Mouse (Mus musculus) forebrain, embryonic 14.5 days (tissue): ENCODE results near the gene Taar3. TPM values are rescaled to one million over a fixed set of nuclear protein-coding genes. Genes with fewer than 3 reads are reported as not detected.

ENCODE experiments used
- ATAC-seq: fragments of 200-750 bp; cut with Nextera tagmentation; 2 replicates; pipeline ENCODE4 v1.8.0; 2017; ENCODE audit warnings: mild to moderate bottlenecking, moderate library complexity
- DNase-seq: peaks from one replicate; pipeline ENCODE4 v3.0.0-alpha.2; 2015; ENCODE audit warnings: low spot score
- H3K27ac ChIP-seq: fragments of 300-500 bp; sonication (generic); 2 replicates; pipeline ENCODE4 v1.5.1; 2014; ENCODE audit warnings: low read depth, mild to moderate bottlenecking, control low read depth, low read length, moderate library complexity
- H3K27me3 ChIP-seq: fragments of 300-500 bp; sonication (generic); replicated peaks from 2 replicates; pipeline ENCODE4 v1.6.1; 2014; ENCODE audit warnings: low read length, control low read depth, mixed read lengths; ENCODE audit not compliant: control insufficient read depth, insufficient read depth
- H3K36me3 ChIP-seq: fragments of 300-500 bp; sonication (generic); 2 replicates; pipeline ENCODE4 v1.6.1; 2014; ENCODE audit warnings: low read length, control low read depth; ENCODE audit not compliant: control insufficient read depth, insufficient read depth
- H3K4me1 ChIP-seq: fragments of 300-500 bp; sonication (generic); 2 replicates; pipeline ENCODE4 v1.6.1; 2014; ENCODE audit warnings: antibody characterized with exemption, low read length, control low read depth; ENCODE audit not compliant: control insufficient read depth, insufficient read depth
- H3K4me2 ChIP-seq: fragments of 300-500 bp; sonication (generic); 2 replicates; pipeline ENCODE4 v1.6.1; 2014; ENCODE audit warnings: mild to moderate bottlenecking, control low read depth, low read length
- H3K4me3 ChIP-seq: fragments of 300-500 bp; sonication (generic); 2 replicates; pipeline ENCODE4 v1.5.1; 2014; ENCODE audit warnings: low read depth, low read length, control low read depth
- H3K9ac ChIP-seq: fragments of 300-500 bp; sonication (generic); 2 replicates; pipeline ENCODE4 v1.6.1; 2014; ENCODE audit warnings: mild to moderate bottlenecking, low read length, control low read depth, moderate library complexity
- H3K9me3 ChIP-seq: fragments of 300-500 bp; sonication (generic); replicated peaks from 2 replicates; pipeline ENCODE4 v1.6.1; 2016; ENCODE audit warnings: low read length, control low read depth, mixed read lengths; ENCODE audit not compliant: control insufficient read depth
- WGBS: fragments of 180-500 bp; shearing (Covaris S2); extraction: QIAGEN DNeasy Blood & Tissue Kit; methylation state at CpG from one replicate; pipeline ENCODE4 v1.1.7; 2014; 5-methylcytosine and 5-hydroxymethylcytosine counted together
- polyA plus RNA-seq: library from polyadenylated mRNA; unstranded; fragments of >200 nt; fragmentation: Nextera tagmentation; extraction: Ambion mirVana; gene quantifications from 2 replicates; pipeline ENCODE4 v1.2.1, GENCODE M21; 2014

The Taar3 gene
- not detected in 2 replicates for polyA plus RNA-seq

DNA sequence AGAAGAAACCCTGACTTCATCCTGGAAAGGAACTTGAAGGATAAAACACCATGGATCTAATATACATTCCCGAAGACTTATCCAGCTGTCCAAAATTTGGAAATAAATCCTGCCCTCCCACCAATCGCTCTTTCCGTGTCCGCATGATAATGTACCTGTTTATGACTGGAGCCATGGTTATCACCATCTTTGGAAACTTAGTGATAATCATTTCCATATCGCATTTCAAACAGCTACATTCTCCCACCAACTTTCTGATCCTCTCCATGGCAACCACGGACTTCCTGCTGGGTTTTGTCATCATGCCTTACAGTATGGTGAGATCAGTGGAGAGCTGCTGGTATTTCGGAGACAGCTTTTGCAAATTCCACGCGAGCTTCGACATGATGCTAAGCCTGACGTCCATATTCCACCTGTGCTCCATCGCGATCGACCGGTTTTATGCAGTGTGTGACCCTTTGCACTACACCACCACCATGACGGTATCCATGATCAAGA, at the start of gene Taar3:
Gene Taar3 (plus strand): TSS at position 51 of the 498 bp plus-strand sequence.
- no peak for ATAC-seq
- H3K9ac ChIP-seq, result no peak within 1 kb of the TSS
- no peak within 1 kb of the TSS for H3K4me3 ChIP-seq
- no peaks in the 10 kb centered on the region for H3K27me3 ChIP-seq
- H3K4me2 ChIP-seq, result no peak within 1 kb of the TSS
- 86% methylated on average over 16 of the region's 16 CpGs for WGBS
- H3K36me3 ChIP-seq, result no peaks in the 10 kb centered on the region
- DNase-seq, result no peak
- H3K27ac ChIP-seq, result no peak within 1 kb of the TSS
- H3K4me1 ChIP-seq, result no peaks in the 10 kb centered on the region
- no peaks in the 10 kb centered on the region for H3K9me3 ChIP-seq

DNA sequence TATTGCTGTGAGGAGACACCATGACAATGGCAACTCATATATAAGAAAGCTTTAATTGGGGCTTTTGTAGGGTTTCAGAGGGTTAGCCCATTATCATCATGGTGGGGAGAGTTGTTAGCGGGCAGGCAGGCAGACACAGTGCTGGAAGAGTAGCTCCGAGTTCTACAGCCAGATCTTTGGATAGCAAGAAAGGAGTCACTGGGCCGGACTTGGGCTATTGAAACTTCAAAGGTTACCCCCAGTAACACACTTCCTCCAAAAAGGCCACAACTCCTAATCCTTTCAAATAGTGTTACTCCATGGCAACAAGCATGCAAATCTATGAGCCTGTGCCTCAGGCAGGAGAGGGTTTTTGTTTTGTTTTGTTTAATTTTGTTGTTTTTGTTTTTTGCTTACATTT, 48.2 kb upstream of the Taar3 start:
- Histone ChIP-seq H3K9me3 (no peaks in the 10 kb centered on the region), H3K4me3 (no peak overlapping the region), H3K27me3 (no peaks in the 10 kb centered on the region), H3K4me1 (no peaks in the 10 kb centered on the region), H3K4me2 (no peak overlapping the region), H3K9ac (no peak overlapping the region), H3K27ac (no peak overlapping the region), H3K36me3 (no peaks in the 10 kb centered on the region)
- peak; percentile 9 for DNase-seq
- 7% methylated on average over 3 of the region's 3 CpGs for WGBS
- ATAC-seq, result peak; percentile 40; the same call in 1 of the 2 replicates

DNA sequence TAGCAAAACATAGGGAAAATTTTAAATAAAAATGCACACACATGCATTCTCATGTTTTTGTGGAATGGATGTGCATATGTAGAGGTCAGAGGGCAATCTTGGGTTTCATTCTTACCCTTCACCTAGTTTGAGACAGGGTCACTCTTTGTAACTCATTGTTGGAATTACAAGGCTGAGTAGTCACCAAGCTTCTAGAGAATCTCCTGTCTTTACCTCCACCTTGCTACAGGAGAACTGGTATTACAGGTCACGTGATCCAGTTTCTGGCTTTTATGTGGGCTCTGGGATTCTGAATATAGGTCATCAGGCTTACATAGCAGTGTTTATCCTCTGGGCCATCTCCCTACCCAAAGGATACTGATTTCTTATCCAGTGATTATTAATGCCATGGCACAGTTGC, 43.7 kb upstream of the Taar3 start:
- Histone ChIP-seq H3K9me3 (no peaks in the 10 kb centered on the region), H3K27me3 (no peaks in the 10 kb centered on the region), H3K9ac (no peak overlapping the region), H3K27ac (no peak overlapping the region), H3K36me3 (no peaks in the 10 kb centered on the region), H3K4me2 (no peak overlapping the region), H3K4me3 (no peak overlapping the region), H3K4me1 (no peaks in the 10 kb centered on the region)
- no peak for DNase-seq
- 93% methylated on average over 1 of the region's 1 CpGs for WGBS
- ATAC-seq, result no peak

DNA sequence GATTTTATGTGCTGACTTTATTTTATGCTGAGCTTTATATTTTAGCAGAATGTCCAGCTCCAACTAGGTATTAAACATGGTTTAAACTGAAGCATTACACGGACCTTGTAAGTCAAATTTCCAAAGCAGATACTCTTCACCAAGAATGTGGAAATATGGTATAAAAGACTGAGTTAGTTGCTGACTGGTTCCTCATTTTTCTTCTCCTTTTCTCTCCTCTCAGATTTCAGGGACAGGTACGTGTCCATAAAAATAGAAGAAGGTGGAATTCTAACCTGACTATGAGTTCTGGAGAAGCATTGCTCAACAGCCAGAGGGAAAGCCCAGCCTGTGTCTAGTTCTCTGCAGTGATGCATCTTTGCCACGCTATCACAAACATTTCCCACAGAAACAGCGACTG, 29.3 kb upstream of the Taar3 start, which contains the start of gene Taar1:
Gene Taar1 (plus strand): TSS at position 301 of the 400 bp plus-strand sequence.
- Histone ChIP-seq H3K27me3 (no peaks in the 10 kb centered on the region), H3K36me3 (no peaks in the 10 kb centered on the region), H3K27ac (no peak within 1 kb of the TSS), H3K9ac (no peak within 1 kb of the TSS), H3K4me1 (no peaks in the 10 kb centered on the region), H3K9me3 (no peaks in the 10 kb centered on the region), H3K4me2 (no peak within 1 kb of the TSS), H3K4me3 (no peak within 1 kb of the TSS)
- DNase-seq (no peak), ATAC-seq (no peak)
- WGBS, result 88% methylated on average over 4 of the region's 4 CpGs

DNA sequence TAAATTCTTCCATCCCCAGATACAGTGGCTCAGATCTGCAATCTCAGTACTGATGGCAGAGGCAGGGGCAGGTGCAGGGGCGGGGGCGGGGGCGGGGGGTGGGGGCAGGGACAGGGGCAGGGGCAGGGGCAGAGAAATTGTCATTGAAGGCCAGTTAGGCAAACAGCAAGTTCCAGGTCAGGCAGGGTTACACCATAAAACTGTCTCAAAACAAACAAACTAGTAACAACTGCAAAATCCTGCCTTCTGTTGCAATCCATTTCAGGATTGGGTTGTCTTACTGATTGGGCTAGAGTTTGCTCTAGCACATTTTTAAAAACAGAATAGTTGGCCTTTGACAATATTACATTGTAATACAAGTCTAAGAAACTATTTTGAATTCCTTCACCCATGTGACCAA, 26.9 kb upstream of the Taar3 start:
- ATAC-seq, result no peak
- no peak overlapping the region for H3K27ac ChIP-seq
- H3K9ac ChIP-seq, result no peak overlapping the region
- no peaks in the 10 kb centered on the region for H3K36me3 ChIP-seq
- H3K4me1 ChIP-seq, result no peaks in the 10 kb centered on the region
- DNase-seq, result no peak
- no peaks in the 10 kb centered on the region for H3K9me3 ChIP-seq
- no peak overlapping the region for H3K4me3 ChIP-seq
- H3K27me3 ChIP-seq, result no peaks in the 10 kb centered on the region
- no peak overlapping the region for H3K4me2 ChIP-seq
- 84% methylated on average over 3 of the region's 3 CpGs for WGBS

DNA sequence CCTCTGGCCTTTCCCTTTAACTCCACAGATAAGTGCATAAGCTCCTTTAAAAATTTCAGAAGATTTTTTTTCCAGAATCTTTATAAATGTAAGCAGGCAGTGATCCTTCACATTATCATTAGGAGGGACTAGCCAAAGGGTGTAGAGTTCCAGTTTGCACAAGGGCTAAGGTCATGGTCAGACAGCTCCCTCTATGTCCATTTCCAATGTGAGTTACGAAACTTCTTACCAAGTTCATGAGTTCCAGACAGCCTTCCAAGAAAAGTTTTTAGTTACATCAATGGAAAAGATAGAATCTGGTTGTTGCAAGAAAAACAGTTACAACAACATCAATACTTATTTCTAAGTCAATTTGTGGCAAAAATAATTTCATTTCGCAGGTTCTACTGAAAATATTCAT, 25.4 kb upstream of the Taar3 start:
- DNase-seq, result no peak
- Histone ChIP-seq H3K27ac (no peak overlapping the region), H3K4me1 (no peaks in the 10 kb centered on the region), H3K36me3 (no peaks in the 10 kb centered on the region), H3K27me3 (no peaks in the 10 kb centered on the region), H3K4me3 (no peak overlapping the region), H3K9me3 (no peaks in the 10 kb centered on the region), H3K9ac (no peak overlapping the region), H3K4me2 (no peak overlapping the region)
- 84% methylated on average over 2 of the region's 2 CpGs for WGBS
- no peak for ATAC-seq

DNA sequence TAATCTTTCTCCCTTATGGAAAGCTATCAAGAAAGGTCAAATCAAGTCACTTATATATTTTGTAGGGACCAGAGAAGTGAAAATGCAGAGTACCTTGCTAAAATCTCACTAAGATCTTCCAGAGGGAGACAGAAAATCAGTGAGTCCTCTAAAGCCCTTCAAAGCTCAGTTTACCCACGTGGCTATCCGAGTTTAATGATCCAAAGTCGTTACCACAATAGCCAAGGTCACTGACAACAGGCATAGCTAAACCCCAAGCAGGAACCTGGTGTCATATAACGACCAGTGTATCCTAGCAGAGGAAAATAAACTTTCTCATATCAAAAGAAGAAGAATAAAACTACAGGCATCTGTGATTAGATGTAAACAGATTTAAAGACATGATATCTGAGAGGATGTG, 11.7 kb upstream of the Taar3 start:
- H3K9me3 ChIP-seq, result no peaks in the 10 kb centered on the region
- 0 out of 2 replicates have a peak, but pooled peaks cover 2% of the 10 kb centered on the region for H3K4me1 ChIP-seq
- H3K27ac ChIP-seq, result no peak overlapping the region
- H3K9ac ChIP-seq, result no peak overlapping the region
- H3K36me3 ChIP-seq, result no peaks in the 10 kb centered on the region
- WGBS, result 42% methylated on average over 4 of the region's 4 CpGs
- H3K4me3 ChIP-seq, result no peak overlapping the region
- no peak for DNase-seq
- H3K27me3 ChIP-seq, result no peaks in the 10 kb centered on the region
- no peak overlapping the region for H3K4me2 ChIP-seq
- ATAC-seq, result no peak

DNA sequence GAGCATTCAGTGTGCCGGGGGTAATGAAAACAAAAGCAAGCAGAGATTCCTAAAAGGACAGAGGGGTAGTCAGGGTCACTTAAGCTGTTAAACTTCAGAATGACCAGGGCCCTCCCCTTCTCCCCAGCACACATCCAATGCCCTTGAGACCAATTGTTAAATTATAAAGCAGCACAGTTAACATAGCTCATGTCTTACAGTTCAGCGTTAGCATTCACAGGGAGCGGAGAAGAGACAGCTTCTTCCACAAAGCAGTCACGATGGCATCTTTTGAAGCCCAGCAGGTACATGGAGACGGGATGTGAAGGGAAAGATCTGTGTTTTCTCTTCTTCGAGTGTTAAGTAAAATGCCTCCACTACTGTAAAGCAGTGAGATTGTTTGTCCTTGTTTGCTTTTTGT, 11.0 kb upstream of the Taar3 start, which contains the start of gene Taar2:
Gene Taar2 (plus strand): TSS at position 261 of the 400 bp plus-strand sequence.
- Histone ChIP-seq H3K4me1 (0 out of 2 replicates have a peak, but pooled peaks cover 2% of the 10 kb centered on the region), H3K4me2 (no peak within 1 kb of the TSS), H3K9me3 (no peaks in the 10 kb centered on the region), H3K27ac (no peak within 1 kb of the TSS), H3K9ac (no peak within 1 kb of the TSS), H3K27me3 (no peaks in the 10 kb centered on the region), H3K36me3 (no peaks in the 10 kb centered on the region), H3K4me3 (no peak within 1 kb of the TSS)
- DNase-seq (no peak), ATAC-seq (no peak)
- WGBS, result 56% methylated on average over 6 of the region's 6 CpGs

DNA sequence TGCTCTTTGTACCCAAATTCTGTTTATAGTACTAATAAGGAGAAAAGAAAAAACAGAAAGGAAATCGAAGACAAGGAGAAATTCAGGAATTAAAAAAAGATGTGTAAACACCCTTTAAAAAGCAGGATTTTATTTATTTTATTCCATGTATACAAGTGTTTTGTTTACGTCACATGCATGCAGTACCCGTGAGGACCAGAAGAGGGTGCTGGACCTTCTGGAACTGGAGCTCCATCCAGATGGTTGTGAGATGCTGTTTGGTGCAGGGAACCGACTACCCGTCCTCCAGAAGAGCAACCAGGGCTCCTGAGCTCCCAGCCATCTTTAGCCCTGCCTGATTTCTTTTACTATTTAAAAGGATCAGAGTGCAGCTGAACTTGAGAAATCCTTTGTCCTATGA, 6.9 kb upstream of the Taar3 start:
- 0 out of 2 replicates have a peak, but pooled peaks cover 2% of the 10 kb centered on the region for H3K4me1 ChIP-seq
- H3K27ac ChIP-seq, result no peak overlapping the region
- H3K4me2 ChIP-seq, result no peak overlapping the region
- no peak overlapping the region for H3K4me3 ChIP-seq
- no peaks in the 10 kb centered on the region for H3K36me3 ChIP-seq
- 79% methylated on average over 5 of the region's 5 CpGs for WGBS
- DNase-seq (no peak), ATAC-seq (no peak)
- no peaks in the 10 kb centered on the region for H3K9me3 ChIP-seq
- no peak overlapping the region for H3K9ac ChIP-seq
- H3K27me3 ChIP-seq, result no peaks in the 10 kb centered on the region
